8 mouse cellular contexts compared by ENCODE assay signal in genomic region chr14:52103856-52104676, GRCm38 (mm10). TPM values are rescaled to one million over a fixed set of nuclear protein-coding genes. Genes with fewer than 3 reads are reported as not detected.
DNase-seq lines count a peak whose midpoint lies in the region; ATAC-seq lines count a peak whose summit lies in the region.

TSS of gene Hnrnpc (minus strand) at chr14:52104028.

- H3K9me3 ChIP-seq in hindbrain, embryonic 14.5 days (ENCODE audit: control insufficient read depth, low read length): no peaks in the 10 kb centered on the region

- H3K4me2 ChIP-seq in hindbrain, embryonic 14.5 days (replicated peaks): peak within 1 kb of the TSS; percentile 70

- peak within 1 kb of the TSS; percentile 95 for H3K9ac ChIP-seq in hindbrain, embryonic 14.5 days

- H3K36me3 ChIP-seq in hindbrain, embryonic 14.5 days (replicated peaks; ENCODE audit: control insufficient read depth, insufficient read depth): peaks cover under 1% of the 10 kb centered on the region; the same call in 1 of the 2 replicates

- peak within 1 kb of the TSS; percentile 88 for H3K4me3 ChIP-seq in hindbrain, embryonic 14.5 days (replicated peaks; ENCODE audit: low read length)

- under 1% methylated on average over 48 of the region's 50 CpGs for WGBS in hindbrain, embryonic 14.5 days

- H3K27me3 ChIP-seq in hindbrain, embryonic 14.5 days (ENCODE audit: control insufficient read depth, insufficient read depth, low read length): no peaks in the 10 kb centered on the region

- ATAC-seq in hindbrain, embryonic 14.5 days (ENCODE audit: low FRiP score): peak; percentile 98

- DNase-seq in R1 (ENCODE audit: low read depth, low spot score): peak; percentile 100
- DNase-seq in cerebellum, postnatal 25 days: peak; percentile 100
- peak; percentile 100 for DNase-seq in frontal cortex, postnatal 25 days (ENCODE audit: low spot score in 2 of 2)
- peak; percentile 100 for DNase-seq in hindbrain, embryonic 14.5 days (ENCODE audit: low spot score)
- peak; percentile 100 for DNase-seq in layer of hippocampus, postnatal 36 days
- DNase-seq in lung, postnatal 36 days: peak; percentile 100
- DNase-seq in retina, postnatal 1 day: peak; percentile 100
- peak; percentile 100 for DNase-seq in urinary bladder, adult 18-20 months (ENCODE audit: low spot score in 2 of 2)

- H3K27ac ChIP-seq in hindbrain, embryonic 14.5 days: peak within 1 kb of the TSS; percentile 95

- peaks cover 34% of the 10 kb centered on the region for H3K4me1 ChIP-seq in hindbrain, embryonic 14.5 days (replicated peaks; ENCODE audit: control insufficient read depth, insufficient read depth, low read length)

RNA-seq across cellular contexts. Expression of gene Hnrnpc, which starts in this region (rescaled TPM):
- 447 and 451 TPM in 2 replicates for polyA plus RNA-seq in hindbrain, embryonic 14.5 days (2014; fragmentation: Nextera tagmentation; extraction: Ambion mirVana)
- 100 to 1,000 TPM; 279 to 281 TPM for total RNA-seq in layer of hippocampus, postnatal 36 days (2021)

Comparison
In these comparisons a context has a peak if more than half of its experiments do, and no peak if none do; other contexts are left out.
1. Peak in every context shown above with its lines: DNase-seq, ATAC-seq, H3K4me3 ChIP-seq and H3K27ac ChIP-seq.